Mouse (Mus musculus): ENCODE data around the gene Tbc1d8. TPM values are rescaled to one million over a fixed set of nuclear protein-coding genes. Genes with fewer than 3 reads are reported as not detected.

The Tbc1d8 gene
- polyA plus RNA-seq, 1 experiment from 2014 or later: 5.4 TPM

DNA sequence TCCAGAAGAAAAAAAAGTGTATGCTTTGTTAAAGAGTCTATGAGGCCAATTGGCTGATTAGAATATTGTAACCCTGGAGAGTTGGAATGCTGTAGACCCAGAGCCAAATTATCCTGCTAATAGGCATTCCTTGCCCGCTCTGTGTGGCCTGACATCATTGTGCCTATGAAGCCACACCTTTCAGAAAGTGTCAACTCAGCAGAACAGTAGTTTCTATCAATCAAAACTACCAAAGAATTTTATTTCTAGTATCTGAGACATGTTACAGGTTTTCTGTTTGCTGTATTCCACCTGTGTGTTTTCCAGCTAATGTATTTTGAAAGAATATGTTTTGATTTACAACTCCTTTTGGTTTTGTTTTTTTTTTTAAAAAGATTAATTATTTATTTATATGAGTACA is 33.6 kb upstream of the Tbc1d8 start:
- Histone ChIP-seq H3K4me3 (ENCODE audit: low read depth, low read length) (no peak overlapping the region), H3K9ac (ENCODE audit: low read length) (no peak overlapping the region), H3K9me3 (ENCODE audit: control insufficient read depth, low read length) (no peaks in the 10 kb centered on the region), H3K36me3 (ENCODE audit: control insufficient read depth, insufficient read depth, low read length) (no peaks in the 10 kb centered on the region), H3K27ac (ENCODE audit: low read depth, low read length) (no peak overlapping the region), H3K4me1 (ENCODE audit: control insufficient read depth, insufficient read depth, low read length) (no peaks in the 10 kb centered on the region), H3K27me3 (ENCODE audit: control insufficient read depth, insufficient read depth, low read length) (no peaks in the 10 kb centered on the region), H3K4me2 (no peak overlapping the region)
- ATAC-seq (ENCODE audit: low FRiP score) (no peak), DNase-seq (ENCODE audit: low spot score, missing footprints) (no peak)
- 91% methylated on average over 1 of the region's 1 CpGs for WGBS

- no peak overlapping the region for H3K4me3 ChIP-seq (ENCODE audit: low read depth, low read length)
- ATAC-seq (ENCODE audit: low FRiP score) (no peak), DNase-seq (ENCODE audit: low spot score, missing footprints) (no peak)
- WGBS: 78% methylated on average over 8 of the region's 8 CpGs
- no peaks in the 10 kb centered on the region for H3K36me3 ChIP-seq (ENCODE audit: control insufficient read depth, insufficient read depth, low read length)
- H3K4me1 ChIP-seq (ENCODE audit: control insufficient read depth, insufficient read depth, low read length): no peaks in the 10 kb centered on the region
- no peak overlapping the region for H3K27ac ChIP-seq (ENCODE audit: low read depth, low read length)
- no peaks in the 10 kb centered on the region for H3K9me3 ChIP-seq (ENCODE audit: control insufficient read depth, low read length)
- H3K9ac ChIP-seq (ENCODE audit: low read length): no peak overlapping the region
- no peaks in the 10 kb centered on the region for H3K27me3 ChIP-seq (ENCODE audit: control insufficient read depth, insufficient read depth, low read length)
- no peak overlapping the region for H3K4me2 ChIP-seq
These were observed 33.2 kb upstream of the Tbc1d8 start for GRCm38 (mm10) chr1:39511775-39512174.

- Histone ChIP-seq H3K36me3 (ENCODE audit: control insufficient read depth, insufficient read depth, low read length) (no peaks in the 10 kb centered on the region), H3K27me3 (ENCODE audit: control insufficient read depth, insufficient read depth, low read length) (no peaks in the 10 kb centered on the region), H3K9ac (ENCODE audit: low read length) (no peak overlapping the region), H3K4me1 (ENCODE audit: control insufficient read depth, insufficient read depth, low read length) (no peaks in the 10 kb centered on the region), H3K27ac (ENCODE audit: low read depth, low read length) (no peak overlapping the region), H3K9me3 (ENCODE audit: control insufficient read depth, low read length) (no peaks in the 10 kb centered on the region), H3K4me2 (no peak overlapping the region), H3K4me3 (ENCODE audit: low read depth, low read length) (no peak overlapping the region)
- 81% methylated on average over 9 of the region's 9 CpGs for WGBS
- DNase-seq (ENCODE audit: low spot score, missing footprints) (peak; percentile 31), ATAC-seq (ENCODE audit: low FRiP score) (no peak)
These were observed 27.0 kb upstream of the Tbc1d8 start for GRCm38 (mm10) chr1:39505600-39505999.

DNA sequence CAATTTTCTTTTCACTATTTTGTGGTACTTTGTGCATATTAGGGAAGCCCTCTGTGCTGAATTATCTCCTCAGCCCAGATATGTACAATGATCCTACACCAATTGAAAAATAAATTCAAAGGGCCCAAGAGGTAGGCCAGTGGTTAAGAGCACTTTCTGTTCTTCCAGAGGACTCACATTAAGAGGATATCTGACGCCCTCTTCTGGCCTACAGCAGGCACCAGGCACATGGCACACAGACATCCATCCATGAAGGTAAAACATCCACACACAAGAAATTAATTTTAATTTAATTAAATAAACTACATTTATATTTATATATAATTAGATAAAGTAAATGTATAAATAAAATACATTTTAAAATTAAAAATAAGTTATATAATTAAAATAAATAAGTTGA is 25.7 kb upstream of the Tbc1d8 start:
- DNase-seq (ENCODE audit: low spot score, missing footprints): no peak
- no peaks in the 10 kb centered on the region for H3K9me3 ChIP-seq (ENCODE audit: control insufficient read depth, low read length)
- H3K4me3 ChIP-seq (ENCODE audit: low read depth, low read length): no peak overlapping the region
- H3K36me3 ChIP-seq (ENCODE audit: control insufficient read depth, insufficient read depth, low read length): no peaks in the 10 kb centered on the region
- no peaks in the 10 kb centered on the region for H3K27me3 ChIP-seq (ENCODE audit: control insufficient read depth, insufficient read depth, low read length)
- H3K9ac ChIP-seq (ENCODE audit: low read length): no peak overlapping the region
- H3K4me2 ChIP-seq: no peak overlapping the region
- H3K27ac ChIP-seq (ENCODE audit: low read depth, low read length): no peak overlapping the region
- WGBS: 15% methylated on average over 1 of the region's 1 CpGs
- no peak for ATAC-seq (ENCODE audit: low FRiP score)
- H3K4me1 ChIP-seq (ENCODE audit: control insufficient read depth, insufficient read depth, low read length): no peaks in the 10 kb centered on the region

GRCm38 (mm10) chr1:39502817-39503633 is 24.5 kb upstream of the Tbc1d8 start:
- Histone ChIP-seq H3K4me2 (no peak overlapping the region), H3K36me3 (ENCODE audit: control insufficient read depth, insufficient read depth, low read length) (no peaks in the 10 kb centered on the region), H3K9me3 (ENCODE audit: control insufficient read depth, low read length) (no peaks in the 10 kb centered on the region), H3K4me3 (ENCODE audit: low read depth, low read length) (no peak overlapping the region), H3K27me3 (ENCODE audit: control insufficient read depth, insufficient read depth, low read length) (no peaks in the 10 kb centered on the region), H3K4me1 (ENCODE audit: control insufficient read depth, insufficient read depth, low read length) (no peaks in the 10 kb centered on the region), H3K9ac (ENCODE audit: low read length) (no peak overlapping the region), H3K27ac (ENCODE audit: low read depth, low read length) (no peak overlapping the region)
- 86% methylated on average over 17 of the region's 17 CpGs for WGBS
- ATAC-seq (ENCODE audit: low FRiP score) (no peak), DNase-seq (ENCODE audit: low spot score, missing footprints) (peak; percentile 80)

DNA sequence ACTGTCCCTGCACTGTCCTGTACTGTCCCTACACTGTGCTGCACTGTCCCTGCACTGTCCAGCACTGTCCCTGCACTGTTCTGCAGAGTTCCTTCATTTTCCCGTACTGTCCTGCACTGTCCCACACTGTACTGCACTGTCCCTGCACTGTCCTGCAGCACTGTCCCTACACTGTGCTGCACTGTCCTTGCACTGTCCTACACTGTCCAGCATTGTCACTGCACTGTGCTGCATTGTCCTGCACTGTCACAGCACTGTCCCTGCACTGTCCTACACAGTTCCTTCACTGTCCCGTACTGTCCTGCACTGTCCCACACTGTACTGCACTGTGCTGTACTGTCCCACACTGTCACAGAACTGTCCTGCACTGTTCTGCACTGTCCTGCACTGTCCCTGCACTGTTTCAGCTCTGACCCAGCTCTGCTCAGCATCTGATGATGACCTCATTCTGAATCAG is 21.0 kb upstream of the Tbc1d8 start:
- H3K27ac ChIP-seq (ENCODE audit: low read depth, low read length): no peak overlapping the region
- H3K9ac ChIP-seq (ENCODE audit: low read length): no peak overlapping the region
- H3K4me2 ChIP-seq: no peak overlapping the region
- no peak for DNase-seq (ENCODE audit: low spot score, missing footprints)
- H3K9me3 ChIP-seq (ENCODE audit: control insufficient read depth, low read length): no peaks in the 10 kb centered on the region
- no peaks in the 10 kb centered on the region for H3K27me3 ChIP-seq (ENCODE audit: control insufficient read depth, insufficient read depth, low read length)
- WGBS: 89% methylated on average over 2 of the region's 2 CpGs
- ATAC-seq (ENCODE audit: low FRiP score): peak; percentile 30; the same call in 1 of the 2 replicates
- H3K4me3 ChIP-seq (ENCODE audit: low read depth, low read length): no peak overlapping the region
- no peaks in the 10 kb centered on the region for H3K4me1 ChIP-seq (ENCODE audit: control insufficient read depth, insufficient read depth, low read length)
- H3K36me3 ChIP-seq (ENCODE audit: control insufficient read depth, insufficient read depth, low read length): no peaks in the 10 kb centered on the region

GRCm38 (mm10) chr1:39497748-39498147 is 19.2 kb upstream of the Tbc1d8 start:
- Histone ChIP-seq H3K4me1 (ENCODE audit: control insufficient read depth, insufficient read depth, low read length) (no peaks in the 10 kb centered on the region), H3K27me3 (ENCODE audit: control insufficient read depth, insufficient read depth, low read length) (no peaks in the 10 kb centered on the region), H3K9me3 (ENCODE audit: control insufficient read depth, low read length) (no peaks in the 10 kb centered on the region), H3K4me3 (ENCODE audit: low read depth, low read length) (no peak overlapping the region), H3K4me2 (no peak overlapping the region), H3K9ac (ENCODE audit: low read length) (no peak overlapping the region), H3K36me3 (ENCODE audit: control insufficient read depth, insufficient read depth, low read length) (no peaks in the 10 kb centered on the region), H3K27ac (ENCODE audit: low read depth, low read length) (no peak overlapping the region)
- DNase-seq (ENCODE audit: low spot score, missing footprints) (no peak), ATAC-seq (ENCODE audit: low FRiP score) (no peak)
- WGBS: 90% methylated on average over 11 of the region's 11 CpGs

DNA sequence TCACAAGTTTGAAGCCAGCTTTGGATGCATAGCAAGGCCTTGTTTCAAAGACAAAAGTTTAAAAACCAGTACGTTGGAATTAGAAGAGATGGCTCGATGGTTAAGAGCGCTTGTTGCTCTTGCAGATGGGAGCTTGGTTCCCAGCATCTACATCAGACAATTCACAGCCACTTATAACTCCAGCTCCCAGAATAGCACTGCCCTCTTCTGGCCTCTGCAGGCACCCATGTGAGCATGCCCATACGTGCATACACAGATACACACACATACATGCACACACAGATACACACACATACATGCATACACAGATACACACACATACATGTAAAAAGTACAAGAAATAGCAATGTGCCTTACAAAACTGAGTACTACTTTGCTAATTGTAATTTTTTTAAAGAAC is 18.4 kb upstream of the Tbc1d8 start:
- Histone ChIP-seq H3K9me3 (ENCODE audit: control insufficient read depth, low read length) (no peaks in the 10 kb centered on the region), H3K4me1 (ENCODE audit: control insufficient read depth, insufficient read depth, low read length) (no peaks in the 10 kb centered on the region), H3K36me3 (ENCODE audit: control insufficient read depth, insufficient read depth, low read length) (no peaks in the 10 kb centered on the region), H3K4me2 (no peak overlapping the region), H3K4me3 (ENCODE audit: low read depth, low read length) (no peak overlapping the region), H3K27me3 (ENCODE audit: control insufficient read depth, insufficient read depth, low read length) (no peaks in the 10 kb centered on the region), H3K9ac (ENCODE audit: low read length) (no peak overlapping the region), H3K27ac (ENCODE audit: low read depth, low read length) (no peak overlapping the region)
- no peak for DNase-seq (ENCODE audit: low spot score, missing footprints)
- no peak for ATAC-seq (ENCODE audit: low FRiP score)
- 91% methylated on average over 4 of the region's 4 CpGs for WGBS

DNA sequence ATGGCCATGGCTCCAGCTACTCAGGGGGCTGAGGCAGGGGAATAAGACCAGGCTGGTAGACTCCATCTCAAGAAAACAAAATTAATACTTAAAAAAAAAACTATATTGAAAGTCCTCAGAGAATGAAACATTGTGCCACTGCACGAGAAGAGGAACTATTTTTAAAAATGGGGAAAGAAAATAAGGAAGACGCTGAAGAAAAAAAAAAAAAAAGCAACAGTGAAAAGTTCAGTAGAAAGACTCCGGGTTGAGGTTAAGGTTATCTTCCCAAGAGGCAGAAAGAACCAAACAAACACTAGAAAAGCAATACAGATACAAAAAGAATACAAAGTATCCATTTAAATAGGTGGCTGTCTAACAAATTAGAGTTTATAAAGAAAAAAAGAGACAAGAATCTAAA is 15.1 kb upstream of the Tbc1d8 start:
- DNase-seq (ENCODE audit: low spot score, missing footprints) (no peak), ATAC-seq (ENCODE audit: low FRiP score) (no peak)
- no peaks in the 10 kb centered on the region for H3K27me3 ChIP-seq (ENCODE audit: control insufficient read depth, insufficient read depth, low read length)
- no peaks in the 10 kb centered on the region for H3K4me1 ChIP-seq (ENCODE audit: control insufficient read depth, insufficient read depth, low read length)
- no peak overlapping the region for H3K27ac ChIP-seq (ENCODE audit: low read depth, low read length)
- H3K9ac ChIP-seq (ENCODE audit: low read length): no peak overlapping the region
- H3K36me3 ChIP-seq (ENCODE audit: control insufficient read depth, insufficient read depth, low read length): no peaks in the 10 kb centered on the region
- no peak overlapping the region for H3K4me2 ChIP-seq
- no peak overlapping the region for H3K4me3 ChIP-seq (ENCODE audit: low read depth, low read length)
- 81% methylated on average over 3 of the region's 3 CpGs for WGBS
- no peaks in the 10 kb centered on the region for H3K9me3 ChIP-seq (ENCODE audit: control insufficient read depth, low read length)
